Mouse (Mus musculus) c-Kit-positive CD71-positive TER-119-positive erythroid progenitor cells, embryonic 14.5 days (primary cell): ENCODE data around the gene Mov10l1.
A peak's percentile ranks its signal among the peaks of the same experiment; 100 is the strongest.

Experiments
- DNase-seq: peaks from one replicate; pipeline ENCODE4 v3.0.0-alpha.2; 2013; ENCODE audit warnings: low spot score

Gene Mov10l1

DNA sequence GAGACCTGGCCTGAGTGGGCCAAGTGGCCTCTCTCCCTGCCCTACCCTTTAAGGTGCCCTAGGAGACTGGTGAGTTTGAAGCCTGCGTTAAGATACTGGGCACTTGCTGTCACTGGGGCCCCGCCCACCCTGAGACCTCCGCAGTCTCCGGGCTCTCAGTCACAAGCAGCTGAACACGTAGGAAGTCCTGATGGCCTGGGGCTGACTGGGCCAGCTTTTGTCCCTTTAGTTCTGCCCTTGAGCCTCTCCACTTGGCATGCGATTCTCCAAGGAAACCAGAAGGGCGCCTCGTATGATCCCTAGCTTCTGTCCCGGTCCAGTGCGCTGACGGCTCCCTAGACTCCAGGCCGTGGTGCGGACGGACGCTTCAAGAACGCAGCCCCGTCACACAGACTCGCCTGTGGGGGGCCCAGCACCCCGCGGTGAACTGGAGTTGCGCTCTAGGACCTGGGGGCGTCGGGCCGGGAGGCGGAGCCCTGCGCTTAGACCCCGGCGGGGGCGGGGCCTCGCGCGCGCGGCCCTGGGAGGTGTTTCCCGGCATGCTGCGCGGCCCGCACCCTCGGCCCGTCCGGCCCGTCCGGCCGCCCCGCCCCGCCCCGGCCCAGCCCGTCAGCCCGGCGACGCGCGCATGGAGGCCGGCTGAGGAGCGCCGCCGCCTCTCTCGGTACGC lies 92.9 kb downstream of the Mov10l1 start:
- DNase-seq, result peak; percentile 60

DNA sequence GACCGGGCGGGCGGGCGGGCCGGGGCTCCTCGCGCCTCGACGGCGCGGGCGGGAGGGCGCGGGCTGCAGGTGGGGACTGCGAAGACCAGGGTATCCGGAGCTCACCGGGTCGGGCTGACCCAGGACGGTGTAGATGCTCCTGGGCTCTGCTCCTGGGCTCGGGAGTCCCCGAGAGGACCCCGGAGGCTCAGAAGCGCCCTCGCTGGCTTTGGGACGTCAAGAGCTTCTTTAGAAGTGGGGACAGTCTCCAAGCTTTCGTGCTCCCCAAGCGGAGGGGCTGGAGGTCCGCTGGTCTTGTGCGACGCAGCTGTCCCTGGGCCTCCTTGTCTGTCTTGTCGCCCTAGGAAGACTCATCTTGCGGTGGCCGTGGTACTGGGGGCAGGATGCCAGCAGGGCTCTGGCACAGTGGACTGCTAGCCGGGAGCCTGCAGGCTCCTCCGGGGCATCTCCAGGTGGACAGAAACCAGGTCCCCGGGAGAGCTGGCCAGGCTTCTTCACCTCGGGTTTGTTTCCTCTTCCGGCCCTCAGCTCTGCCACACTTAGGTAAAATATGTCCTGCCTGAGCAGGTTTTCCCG lies 93.5 kb downstream of the Mov10l1 start:
- DNase-seq, result peak; percentile 28

DNA sequence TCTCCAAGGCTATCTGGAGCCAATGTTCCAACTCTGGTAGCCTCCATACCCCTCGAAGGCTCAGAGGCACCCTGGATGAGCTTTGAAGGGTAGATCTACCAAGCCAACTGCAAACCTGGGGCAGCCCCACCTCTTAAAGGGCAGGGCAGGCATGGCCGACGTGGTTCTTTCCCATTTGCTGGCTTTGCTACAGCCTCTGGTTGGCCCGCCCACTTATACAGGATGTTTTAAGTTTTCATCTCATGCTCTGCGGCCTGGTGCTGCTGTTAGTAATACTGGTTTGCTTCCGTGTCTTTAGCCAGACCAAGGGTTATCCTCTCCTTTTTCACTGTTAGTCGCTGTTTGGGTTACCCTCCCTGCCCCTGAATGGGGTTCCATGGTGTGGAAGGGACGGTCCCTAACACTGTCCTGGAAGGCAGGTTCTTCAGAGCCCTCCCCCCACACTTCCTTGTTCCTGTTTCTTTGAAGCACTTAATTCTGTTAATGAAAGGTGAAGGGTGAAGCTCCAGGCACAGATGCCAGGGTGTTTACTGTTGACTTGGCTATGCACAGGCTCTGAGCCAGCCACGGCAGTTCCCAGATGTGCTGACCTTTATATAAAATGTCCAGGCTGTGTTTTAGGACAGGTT lies 95.6 kb downstream of the Mov10l1 start:
- peak; percentile 67 for DNase-seq

DNA sequence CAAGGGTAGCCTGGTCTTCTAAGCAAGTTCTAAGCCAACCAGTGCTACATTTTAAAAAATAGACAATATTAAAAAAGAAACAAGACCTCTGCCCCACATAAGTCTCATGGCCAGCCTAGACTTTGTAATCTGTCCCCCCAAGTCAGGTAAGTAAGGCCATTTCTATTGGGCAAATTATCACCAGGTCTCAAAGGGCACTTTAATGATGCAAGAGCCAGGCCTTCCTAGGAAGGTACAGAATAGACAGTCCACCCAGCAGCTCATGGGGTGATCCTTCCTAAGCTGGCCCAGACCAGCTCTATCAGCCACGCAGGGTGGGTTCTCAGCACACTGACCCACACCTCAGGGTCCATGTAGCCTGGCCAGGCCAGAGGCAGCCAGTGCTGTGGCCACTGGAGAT lies 101.2 kb downstream of the Mov10l1 start:
- DNase-seq, result no peak

DNA sequence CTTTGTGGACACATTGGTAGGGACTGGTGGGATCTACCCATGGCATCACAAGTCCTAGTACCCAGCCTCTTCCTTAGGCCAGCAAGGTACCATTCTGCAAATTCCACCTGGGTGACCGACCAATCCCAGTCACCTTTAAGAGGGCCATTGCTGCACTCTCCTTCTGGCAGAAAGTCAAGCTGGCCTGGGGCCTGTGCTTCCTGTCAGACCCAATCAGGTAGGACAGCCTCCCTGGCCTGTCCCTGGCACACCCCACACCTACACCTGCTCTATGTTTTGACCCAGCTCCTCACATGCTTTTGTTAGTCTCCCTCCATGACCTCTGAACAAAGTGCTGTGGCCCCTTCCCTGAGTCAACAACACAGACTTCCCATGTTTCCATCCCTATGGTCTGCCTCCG lies 102.1 kb downstream of the Mov10l1 start:
- no peak for DNase-seq

DNA sequence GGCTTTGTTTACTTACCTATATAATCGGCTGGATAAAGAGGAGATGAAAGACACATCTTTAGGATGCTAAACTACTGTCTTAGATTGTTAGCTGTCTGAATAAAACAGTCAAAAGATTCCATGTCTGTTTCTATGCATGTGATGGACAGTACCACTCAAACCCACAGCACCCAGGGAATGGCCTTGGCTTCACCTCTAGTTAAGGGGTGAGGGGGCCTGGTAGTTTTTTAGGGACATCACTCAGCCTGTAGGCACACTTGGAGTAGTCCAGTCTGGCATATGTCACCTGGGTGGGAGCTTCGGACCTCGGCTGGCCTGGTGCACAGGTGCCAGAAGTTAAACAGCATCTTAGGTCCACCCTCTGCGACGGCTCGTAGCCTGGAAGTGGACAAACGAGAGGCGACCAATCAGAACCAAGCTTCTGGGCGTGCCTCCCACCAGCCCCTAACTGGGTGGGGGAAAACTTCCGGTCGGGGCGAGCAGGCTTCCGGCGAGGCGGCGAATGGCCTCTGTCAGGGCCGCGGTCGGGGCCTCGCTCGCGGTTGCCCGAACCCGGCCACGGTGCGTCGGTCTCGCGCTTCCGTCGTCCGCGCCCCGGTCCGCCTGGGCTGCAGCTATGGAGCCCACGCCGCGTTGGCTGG lies 106.0 kb downstream of the Mov10l1 start, which contains the start of gene Selenoo:
TSS of gene Selenoo (plus strand) at position 478 of the 641 bp plus-strand sequence.
- peak; percentile 80 for DNase-seq

DNA sequence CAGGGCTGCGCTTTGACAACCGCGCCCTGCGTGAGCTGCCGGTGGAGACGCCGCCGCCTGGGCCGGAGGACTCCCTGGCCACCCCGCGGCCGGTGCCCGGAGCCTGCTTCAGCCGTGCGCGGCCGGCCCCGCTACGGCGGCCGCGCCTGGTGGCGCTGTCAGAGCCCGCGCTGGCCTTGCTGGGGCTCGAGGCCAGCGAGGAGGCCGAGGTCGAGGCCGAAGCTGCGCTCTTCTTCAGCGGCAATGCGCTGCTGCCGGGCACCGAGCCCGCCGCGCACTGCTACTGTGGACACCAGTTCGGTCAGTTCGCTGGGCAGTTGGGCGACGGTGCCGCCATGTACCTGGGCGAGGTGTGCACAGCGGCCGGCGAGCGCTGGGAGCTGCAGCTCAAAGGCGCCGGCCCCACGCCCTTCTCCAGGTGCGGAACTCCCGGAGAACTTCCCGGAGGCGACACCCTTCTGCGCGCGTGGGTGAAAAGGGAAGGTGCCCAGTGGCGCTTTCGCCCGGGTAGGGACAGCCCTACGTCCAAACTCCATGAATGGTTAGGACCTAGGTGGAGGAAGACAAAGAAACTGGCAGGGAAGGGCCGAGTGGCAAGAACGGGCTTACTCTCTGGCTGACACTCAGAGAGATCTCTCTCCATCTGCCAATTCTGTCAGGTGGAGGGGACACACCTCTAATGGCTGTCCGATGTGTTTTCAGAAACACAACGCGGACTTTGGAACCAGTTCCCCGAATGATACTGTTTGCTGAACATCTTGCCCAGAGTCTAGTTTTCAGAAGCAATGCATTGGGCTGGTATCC lies 106.7 kb downstream of the Mov10l1 start:
- peak; percentile 24 for DNase-seq

DNA sequence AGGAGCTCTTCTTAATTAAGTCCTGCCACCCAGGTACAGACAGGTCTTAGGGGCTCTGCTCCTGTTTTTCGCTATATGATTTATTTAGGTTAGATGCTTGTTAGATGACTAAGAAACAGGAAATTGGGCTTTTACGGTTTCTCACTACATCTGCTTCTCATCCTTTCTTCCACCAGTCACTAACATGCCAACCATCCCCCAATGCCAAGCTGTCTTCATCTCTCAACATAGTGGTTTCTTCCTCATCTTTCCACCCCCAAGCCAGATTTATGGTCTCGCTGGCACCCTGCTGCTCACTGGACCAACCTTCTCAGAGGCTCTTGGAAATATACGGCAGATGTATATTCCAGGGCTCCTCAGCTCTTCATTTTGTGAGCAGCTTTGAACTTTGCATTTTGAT lies 108.0 kb downstream of the Mov10l1 start:
- DNase-seq, result no peak

DNA sequence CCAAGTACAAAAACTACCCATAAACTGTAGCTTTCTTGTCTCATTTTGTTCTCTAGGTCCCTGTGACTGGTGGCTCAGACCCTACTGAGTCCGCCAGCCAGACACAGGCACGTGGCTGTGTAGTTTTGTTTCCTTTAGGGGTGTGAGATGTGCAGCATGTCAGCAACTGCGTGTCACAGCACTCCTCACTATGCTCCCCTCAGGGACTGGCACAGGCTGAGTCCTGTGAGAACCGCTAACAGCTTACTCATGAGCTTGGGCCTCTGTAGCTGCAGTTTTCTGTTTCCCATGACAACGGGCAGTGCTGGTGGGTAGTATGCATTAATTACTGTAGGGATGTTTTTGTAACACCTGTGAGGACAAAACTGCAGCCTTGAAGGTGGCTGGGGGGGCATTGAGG lies 109.5 kb downstream of the Mov10l1 start:
- DNase-seq, result no peak

DNA sequence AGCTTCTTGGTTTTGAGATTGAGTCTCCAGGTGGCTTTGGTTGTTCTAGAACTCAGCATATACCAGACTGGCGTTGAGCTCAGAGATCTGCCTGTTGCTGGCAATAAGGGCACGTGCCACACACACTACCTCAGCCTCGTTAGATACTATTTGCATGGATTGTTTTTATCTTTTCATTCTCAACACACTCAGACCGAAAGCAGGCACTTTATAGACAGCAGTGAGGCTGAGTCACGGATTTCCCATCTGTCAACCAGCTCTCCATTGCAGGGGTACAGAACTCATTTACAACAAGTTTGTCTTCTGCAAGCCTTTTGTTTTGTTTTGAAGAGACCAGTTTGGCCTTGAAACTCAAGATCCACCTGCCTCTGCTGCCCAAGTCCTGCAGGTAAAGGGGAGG lies 114.7 kb downstream of the Mov10l1 start:
- DNase-seq, result no peak

DNA sequence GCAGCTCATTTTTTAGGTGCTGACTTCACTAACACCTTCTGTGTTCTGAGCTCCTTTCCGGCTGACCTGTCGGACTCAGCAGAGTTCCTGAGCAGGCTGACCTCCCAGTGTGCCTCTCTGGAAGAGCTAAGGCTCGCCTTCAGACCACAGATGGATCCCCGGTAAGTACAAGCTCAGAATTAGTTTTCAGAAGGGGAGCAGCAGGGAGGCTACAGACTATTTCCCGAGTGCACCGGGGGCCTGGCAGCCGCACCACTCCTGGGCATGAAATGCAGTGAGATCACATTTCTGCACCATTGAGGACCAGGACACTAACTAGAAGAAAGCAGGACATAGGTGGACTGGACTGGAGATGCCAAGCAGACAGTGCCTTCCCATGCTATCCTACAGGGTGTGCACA lies 115.9 kb downstream of the Mov10l1 start:
- DNase-seq, result no peak

DNA sequence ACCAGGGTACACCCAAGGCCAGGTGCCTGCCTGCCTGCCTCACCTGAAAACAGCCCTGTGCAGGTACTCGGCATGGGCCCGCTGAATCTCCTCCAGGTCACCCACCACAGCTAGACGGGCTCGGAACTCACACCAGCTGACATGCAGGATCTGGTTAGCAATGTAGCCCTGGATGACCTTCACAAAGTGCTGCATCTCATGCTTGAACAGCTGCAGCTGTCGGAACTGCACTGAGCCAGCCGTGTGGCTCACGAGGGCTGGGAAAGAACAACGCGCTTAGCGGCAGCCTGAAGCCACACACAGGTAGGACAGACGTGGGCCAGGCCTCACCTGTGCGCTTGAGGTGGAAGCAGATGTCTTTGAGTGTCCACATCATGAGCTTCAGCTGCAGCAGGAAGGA lies 118.1 kb downstream of the Mov10l1 start:
- no peak for DNase-seq

DNA sequence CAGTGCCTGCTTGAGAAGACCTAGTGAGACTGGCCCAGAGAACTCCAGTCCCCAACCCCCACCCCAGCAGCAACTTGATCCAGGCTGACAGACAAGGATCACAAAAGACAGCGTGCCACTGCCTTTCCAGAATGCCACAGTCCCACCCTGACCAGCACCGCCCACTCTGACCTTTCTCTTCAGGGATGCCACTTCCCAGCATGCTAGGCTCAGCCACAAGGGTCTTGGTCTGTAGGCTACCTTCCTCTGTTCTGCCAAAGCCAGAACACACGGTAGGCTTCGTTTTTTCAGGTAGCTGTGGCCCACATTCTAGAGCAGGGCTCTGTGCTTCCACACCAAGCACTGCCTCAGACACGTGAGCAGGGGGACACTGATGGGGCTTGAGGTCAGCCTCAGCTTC lies 119.9 kb downstream of the Mov10l1 start:
- no peak for DNase-seq

DNA sequence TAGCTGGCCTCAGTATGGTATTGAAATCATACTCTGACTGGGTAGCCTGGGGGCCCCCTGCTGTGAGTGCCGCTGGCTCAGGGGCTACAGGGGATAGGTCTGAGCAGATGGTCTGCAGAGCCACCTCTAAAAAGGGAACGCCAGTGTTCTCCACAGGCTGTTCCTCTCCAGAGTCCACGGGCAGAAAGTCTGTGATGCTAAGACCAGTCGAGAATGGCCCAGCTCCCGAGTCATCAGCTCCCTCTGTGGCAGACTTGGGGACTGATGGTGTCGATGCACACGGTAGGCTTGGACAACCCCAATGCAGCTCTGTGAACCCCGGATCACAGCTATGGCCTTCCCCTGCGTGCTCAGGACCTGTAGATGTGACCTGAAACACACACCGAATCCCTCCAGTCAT lies 121.2 kb downstream of the Mov10l1 start:
- no peak for DNase-seq

DNA sequence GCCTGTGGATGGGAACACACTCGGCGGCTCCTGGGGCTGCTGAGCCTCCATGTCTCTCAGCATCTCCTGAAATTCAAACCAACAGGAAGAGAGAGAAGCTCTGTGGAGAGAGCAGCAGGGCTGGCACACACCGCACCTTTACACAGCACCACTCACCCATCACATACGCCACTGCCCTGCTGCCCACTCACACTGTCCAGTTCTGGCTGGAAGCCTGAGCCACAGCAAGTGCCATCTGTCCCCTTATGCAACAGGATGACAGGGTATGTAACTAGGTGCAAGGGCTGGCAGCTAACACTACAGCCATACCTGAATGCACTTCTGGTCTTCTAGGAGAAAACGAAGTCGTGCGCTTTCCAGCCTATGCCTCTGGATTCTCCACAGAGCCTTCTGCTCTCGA lies 121.7 kb downstream of the Mov10l1 start:
- no peak for DNase-seq
